Mouse (Mus musculus) hindbrain, embryonic 13.5 days (tissue): ENCODE data around the gene Gimap4. TPM values are rescaled to one million over a fixed set of nuclear protein-coding genes. Genes with fewer than 3 reads are reported as not detected.

Source experiments
- ATAC-seq: fragments of 200-750 bp; cut with Nextera tagmentation; 2 replicates; pipeline ENCODE4 v1.8.0; 2017; ENCODE audit warnings: moderate TSS enrichment; ENCODE audit not compliant: low FRiP score
- H3K27ac ChIP-seq: fragments of 300-500 bp; sonication (generic); 2 replicates; pipeline ENCODE4 v1.5.1; 2015; ENCODE audit warnings: inconsistent platforms, mild to moderate bottlenecking, moderate library complexity
- H3K27me3 ChIP-seq: fragments of 300-500 bp; sonication (generic); 2 replicates; pipeline ENCODE4 v1.6.1; 2015; ENCODE audit warnings: mild to moderate bottlenecking, inconsistent platforms
- H3K36me3 ChIP-seq: fragments of 300-500 bp; sonication (generic); 2 replicates; pipeline ENCODE4 v1.6.1; 2015; ENCODE audit warnings: mild to moderate bottlenecking, inconsistent platforms
- H3K4me1 ChIP-seq: fragments of 300-500 bp; sonication (generic); replicated peaks from 2 replicates; pipeline ENCODE4 v1.6.1; 2015; ENCODE audit warnings: inconsistent platforms
- H3K4me2 ChIP-seq: fragments of 300-500 bp; sonication (generic); 2 replicates; pipeline ENCODE4 v1.6.1; 2015; ENCODE audit warnings: inconsistent platforms, mild to moderate bottlenecking, moderate library complexity
- H3K4me3 ChIP-seq: fragments of 300-500 bp; sonication (generic); 2 replicates; pipeline ENCODE4 v1.5.1; 2015; ENCODE audit warnings: mild to moderate bottlenecking, inconsistent platforms
- H3K9ac ChIP-seq: fragments of 300-500 bp; sonication (generic); 2 replicates; pipeline ENCODE4 v1.6.1; 2015; ENCODE audit warnings: mild to moderate bottlenecking, inconsistent platforms
- H3K9me3 ChIP-seq: fragments of 300-500 bp; sonication (generic); 2 replicates; pipeline ENCODE4 v1.6.1; 2016; ENCODE audit warnings: inconsistent platforms
- WGBS: fragments of 180-500 bp; shearing (Covaris S2); methylation state at CpG from one replicate; pipeline ENCODE4 v1.1.7; 2015; 5-methylcytosine and 5-hydroxymethylcytosine counted together
- polyA plus RNA-seq: library from polyadenylated mRNA; unstranded; fragments of >200 nt; fragmentation: Nextera tagmentation; extraction: Ambion mirVana; gene quantifications from 2 replicates; pipeline ENCODE4 v1.2.1, GENCODE M21; 2015

The Gimap4 gene
- polyA plus RNA-seq, 1 experiment from 2014 or later = 2.2 TPM

DNA sequence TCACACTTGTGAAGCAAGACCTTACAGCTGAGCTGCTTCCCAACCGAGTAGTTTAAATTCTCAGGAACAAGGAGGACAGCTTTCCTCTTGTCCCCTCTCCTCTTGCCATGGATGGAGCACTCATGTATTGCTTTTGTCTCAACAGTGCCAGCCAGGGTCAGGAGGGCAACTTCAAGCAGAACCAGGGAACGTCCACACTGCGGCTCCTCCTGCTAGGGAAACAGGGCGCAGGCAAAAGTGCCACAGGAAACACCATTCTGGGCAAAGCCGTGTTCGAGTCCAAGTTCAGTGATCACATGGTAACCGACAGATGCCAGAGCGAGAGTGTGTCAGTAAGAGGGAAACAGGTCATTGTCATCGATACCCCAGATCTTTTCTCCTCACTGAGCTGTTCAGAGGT lies 34.3 kb upstream of the Gimap4 start:
- H3K4me1 ChIP-seq = no peaks in the 10 kb centered on the region
- H3K4me3 ChIP-seq = no peak overlapping the region
- H3K4me2 ChIP-seq = no peak overlapping the region
- H3K9me3 ChIP-seq = no peaks in the 10 kb centered on the region
- H3K9ac ChIP-seq = no peak overlapping the region
- no peaks in the 10 kb centered on the region for H3K36me3 ChIP-seq
- H3K27me3 ChIP-seq = no peaks in the 10 kb centered on the region
- 91% methylated on average over 9 of the region's 9 CpGs for WGBS
- ATAC-seq = no peak
- no peak overlapping the region for H3K27ac ChIP-seq

DNA sequence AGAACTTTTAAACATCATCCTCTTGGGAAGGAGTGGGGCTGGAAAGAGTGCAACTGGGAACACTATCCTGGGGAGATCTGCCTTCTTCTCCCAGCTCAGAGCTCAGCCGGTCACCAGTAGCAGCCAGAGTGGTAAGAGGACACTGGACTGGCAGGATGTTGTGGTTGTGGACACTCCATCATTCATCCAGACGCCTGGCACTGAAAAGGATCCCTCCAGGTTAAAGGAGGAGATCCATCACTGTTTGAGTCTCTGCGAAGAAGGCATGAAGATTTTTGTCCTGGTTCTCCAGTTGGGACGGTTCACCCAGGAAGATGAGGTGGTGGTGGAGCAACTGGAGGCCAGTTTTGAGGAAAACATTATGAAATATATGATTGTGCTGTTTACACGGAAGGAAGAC lies 25.6 kb upstream of the Gimap4 start:
- no peaks in the 10 kb centered on the region for H3K36me3 ChIP-seq
- H3K9me3 ChIP-seq = no peaks in the 10 kb centered on the region
- H3K9ac ChIP-seq = no peak overlapping the region
- no peak overlapping the region for H3K4me2 ChIP-seq
- no peak overlapping the region for H3K27ac ChIP-seq
- WGBS = 86% methylated on average over 5 of the region's 5 CpGs
- no peak for ATAC-seq
- no peaks in the 10 kb centered on the region for H3K4me1 ChIP-seq
- no peaks in the 10 kb centered on the region for H3K27me3 ChIP-seq
- H3K4me3 ChIP-seq = no peak overlapping the region

DNA sequence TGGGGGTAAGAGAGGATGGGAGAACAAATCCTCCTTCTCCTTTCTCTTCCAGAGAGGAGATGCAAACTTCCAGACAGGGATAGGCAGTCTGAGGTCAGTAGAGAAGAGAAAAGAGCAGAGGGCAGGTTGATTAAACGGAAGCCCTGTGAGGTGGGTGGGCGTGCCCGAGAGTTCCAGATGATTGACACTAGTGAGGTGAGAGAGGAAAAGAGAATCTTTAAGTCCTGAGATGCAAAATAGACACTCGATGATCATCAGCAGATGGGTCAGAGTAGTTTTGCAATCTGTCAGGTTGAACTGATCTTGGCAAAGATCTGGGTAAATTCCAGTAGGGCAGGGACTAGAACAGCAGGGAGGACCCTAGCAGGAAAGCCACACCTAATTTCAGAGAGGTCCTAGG lies 19.6 kb upstream of the Gimap4 start:
- Histone ChIP-seq H3K27me3 (no peaks in the 10 kb centered on the region), H3K4me2 (no peak overlapping the region), H3K9me3 (no peaks in the 10 kb centered on the region), H3K36me3 (no peaks in the 10 kb centered on the region), H3K4me3 (no peak overlapping the region), H3K9ac (no peak overlapping the region), H3K4me1 (no peaks in the 10 kb centered on the region), H3K27ac (no peak overlapping the region)
- no peak for ATAC-seq
- 83% methylated on average over 4 of the region's 4 CpGs for WGBS

DNA sequence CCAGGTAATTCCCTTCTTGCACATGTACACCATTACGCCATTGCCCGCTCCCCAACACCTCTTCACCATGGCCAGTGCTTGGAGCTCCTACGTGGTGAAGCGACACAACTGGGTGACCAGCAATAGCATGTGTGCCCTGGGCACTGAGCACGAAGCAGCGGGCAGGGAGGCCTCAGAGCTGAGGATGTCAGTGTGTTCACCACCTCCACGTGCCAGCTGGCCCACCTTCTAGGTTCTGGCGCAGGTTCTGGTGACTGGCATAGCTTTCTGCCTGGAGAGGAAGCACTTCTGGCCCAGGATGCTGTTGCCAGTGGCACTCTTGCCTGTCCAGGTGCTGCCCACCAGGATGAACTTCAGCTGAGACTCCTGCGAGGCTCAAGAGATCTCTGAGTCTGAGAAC lies 18.9 kb upstream of the Gimap4 start:
- ATAC-seq = no peak
- 95% methylated on average over 9 of the region's 9 CpGs for WGBS
- H3K27ac ChIP-seq = no peak overlapping the region
- H3K4me2 ChIP-seq = no peak overlapping the region
- H3K4me3 ChIP-seq = no peak overlapping the region
- no peaks in the 10 kb centered on the region for H3K4me1 ChIP-seq
- H3K9me3 ChIP-seq = no peaks in the 10 kb centered on the region
- no peaks in the 10 kb centered on the region for H3K27me3 ChIP-seq
- no peaks in the 10 kb centered on the region for H3K36me3 ChIP-seq
- H3K9ac ChIP-seq = no peak overlapping the region

DNA sequence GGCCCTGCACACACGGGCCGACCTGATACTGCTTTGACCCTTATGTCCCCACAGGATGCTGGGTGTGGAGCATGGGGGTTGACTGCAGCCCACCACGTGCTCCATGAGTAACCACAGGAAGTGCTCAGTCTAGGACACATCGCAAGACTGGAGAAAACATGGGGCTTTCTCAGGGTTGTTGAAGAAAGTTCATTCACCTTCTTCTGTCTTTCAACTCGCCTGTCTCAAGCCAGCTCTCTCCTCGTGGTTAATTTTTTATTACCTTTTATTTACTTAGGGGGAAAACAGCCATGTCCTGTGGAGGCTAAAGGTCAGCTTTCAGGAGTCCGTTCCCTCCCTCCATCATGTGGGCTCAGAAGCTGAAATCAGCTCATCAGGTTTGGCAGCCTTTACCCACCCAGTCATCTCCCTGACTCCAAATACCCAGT lies 18.2 kb upstream of the Gimap4 start:
- no peak overlapping the region for H3K4me2 ChIP-seq
- no peak overlapping the region for H3K9ac ChIP-seq
- no peak overlapping the region for H3K27ac ChIP-seq
- no peak overlapping the region for H3K4me3 ChIP-seq
- no peaks in the 10 kb centered on the region for H3K4me1 ChIP-seq
- no peaks in the 10 kb centered on the region for H3K9me3 ChIP-seq
- no peaks in the 10 kb centered on the region for H3K36me3 ChIP-seq
- H3K27me3 ChIP-seq = no peaks in the 10 kb centered on the region
- WGBS = 70% methylated on average over 7 of the region's 7 CpGs
- ATAC-seq = no peak

DNA sequence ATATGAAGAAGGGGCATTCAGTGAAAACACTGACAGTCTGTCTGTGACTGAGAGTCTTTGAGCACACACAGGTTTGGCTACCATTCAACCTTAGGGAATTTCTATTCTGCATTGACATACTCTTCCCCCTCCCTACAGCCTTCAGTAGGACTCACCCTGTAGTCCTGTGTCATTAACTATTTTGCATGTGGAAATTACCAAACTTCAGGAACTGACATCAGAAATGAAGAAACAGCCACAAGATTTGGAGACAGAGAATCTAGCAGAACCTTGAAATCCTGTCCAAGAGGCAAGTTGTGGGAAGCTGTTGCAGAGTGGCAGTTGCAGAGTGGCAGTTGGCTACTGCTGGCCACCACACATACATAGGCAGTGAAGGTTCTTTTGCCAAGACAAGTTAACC lies 16.3 kb upstream of the Gimap4 start:
- H3K4me1 ChIP-seq = no peaks in the 10 kb centered on the region
- no peaks in the 10 kb centered on the region for H3K27me3 ChIP-seq
- no peak overlapping the region for H3K9ac ChIP-seq
- ATAC-seq = no peak
- no peak overlapping the region for H3K4me2 ChIP-seq
- H3K4me3 ChIP-seq = no peak overlapping the region
- H3K36me3 ChIP-seq = no peaks in the 10 kb centered on the region
- no peaks in the 10 kb centered on the region for H3K9me3 ChIP-seq
- H3K27ac ChIP-seq = no peak overlapping the region

DNA sequence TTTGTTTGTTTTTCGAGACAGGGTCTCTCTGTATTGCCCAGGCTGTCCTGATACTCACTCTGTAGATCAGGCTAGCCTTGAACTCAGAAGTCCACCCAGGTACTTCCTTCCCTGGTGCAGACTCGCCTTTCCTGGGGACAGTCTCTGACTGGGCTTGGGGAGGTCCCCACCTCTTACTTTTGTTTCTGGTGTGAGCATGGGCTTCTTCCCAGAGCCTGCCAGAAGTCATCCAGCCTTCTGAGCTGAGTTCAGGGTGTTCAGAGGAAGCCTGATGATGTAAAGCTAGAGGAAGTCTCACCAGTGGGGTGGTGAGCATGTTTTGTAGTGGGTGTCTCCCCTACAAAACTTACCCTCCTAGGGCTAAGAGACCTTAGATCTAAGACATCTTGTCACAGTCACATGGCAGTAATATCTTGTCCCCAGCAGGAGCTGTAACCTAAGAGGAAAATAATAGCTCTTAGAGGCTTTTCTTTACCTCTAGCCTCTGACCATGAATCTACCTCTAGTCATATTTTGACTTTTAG lies 14.8 kb upstream of the Gimap4 start:
- H3K9me3 ChIP-seq = no peaks in the 10 kb centered on the region
- no peak overlapping the region for H3K27ac ChIP-seq
- H3K4me1 ChIP-seq = no peaks in the 10 kb centered on the region
- H3K9ac ChIP-seq = no peak overlapping the region
- H3K4me2 ChIP-seq = no peak overlapping the region
- H3K27me3 ChIP-seq = no peaks in the 10 kb centered on the region
- ATAC-seq = no peak
- no peaks in the 10 kb centered on the region for H3K36me3 ChIP-seq
- 73% methylated on average over 2 of the region's 2 CpGs for WGBS
- no peak overlapping the region for H3K4me3 ChIP-seq

DNA sequence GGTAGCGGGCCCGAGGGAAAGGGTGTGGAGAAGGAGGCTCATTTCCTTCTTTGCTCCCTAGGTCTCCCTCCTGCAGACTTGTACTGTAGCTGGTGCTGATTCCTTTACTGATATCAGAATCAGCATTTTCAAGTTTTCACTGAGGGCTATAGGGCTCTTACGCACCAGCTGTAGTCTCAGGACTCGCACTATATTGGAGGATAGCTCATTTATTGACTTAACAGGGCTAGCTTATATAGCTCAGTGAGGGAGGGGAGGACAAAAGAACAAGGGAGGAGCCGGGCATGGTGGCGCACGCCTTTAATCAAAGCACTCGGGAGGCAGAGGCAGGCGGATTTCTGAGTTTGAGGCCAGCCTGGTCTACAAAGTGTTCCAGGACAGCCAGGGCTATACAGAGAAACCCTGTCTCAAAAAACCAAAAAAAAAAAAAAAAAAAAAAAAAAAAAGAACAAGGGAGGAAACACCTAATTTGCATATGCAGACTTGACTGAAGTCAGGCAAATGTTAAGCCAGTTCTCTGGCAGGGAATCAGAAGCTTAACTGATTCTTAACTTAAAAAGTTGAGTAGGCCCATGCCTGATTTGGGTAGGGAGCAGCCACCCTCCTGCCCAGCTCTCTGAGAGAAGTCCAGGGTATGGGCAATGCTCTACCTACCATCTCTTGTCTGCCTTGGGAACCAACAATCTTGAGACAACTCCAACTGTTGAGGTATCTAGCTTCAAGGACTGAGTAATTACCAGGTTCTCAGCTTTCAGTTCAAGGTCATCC lies 9.9 kb upstream of the Gimap4 start:
- no peak overlapping the region for H3K9ac ChIP-seq
- H3K9me3 ChIP-seq = no peaks in the 10 kb centered on the region
- no peaks in the 10 kb centered on the region for H3K36me3 ChIP-seq
- 95% methylated on average over 9 of the region's 9 CpGs for WGBS
- H3K4me3 ChIP-seq = no peak overlapping the region
- ATAC-seq = no peak
- no peaks in the 10 kb centered on the region for H3K27me3 ChIP-seq
- 0 out of 2 replicates have a peak, but pooled peaks cover 3% of the 10 kb centered on the region for H3K4me1 ChIP-seq
- H3K27ac ChIP-seq = no peak overlapping the region
- H3K4me2 ChIP-seq = no peak overlapping the region

DNA sequence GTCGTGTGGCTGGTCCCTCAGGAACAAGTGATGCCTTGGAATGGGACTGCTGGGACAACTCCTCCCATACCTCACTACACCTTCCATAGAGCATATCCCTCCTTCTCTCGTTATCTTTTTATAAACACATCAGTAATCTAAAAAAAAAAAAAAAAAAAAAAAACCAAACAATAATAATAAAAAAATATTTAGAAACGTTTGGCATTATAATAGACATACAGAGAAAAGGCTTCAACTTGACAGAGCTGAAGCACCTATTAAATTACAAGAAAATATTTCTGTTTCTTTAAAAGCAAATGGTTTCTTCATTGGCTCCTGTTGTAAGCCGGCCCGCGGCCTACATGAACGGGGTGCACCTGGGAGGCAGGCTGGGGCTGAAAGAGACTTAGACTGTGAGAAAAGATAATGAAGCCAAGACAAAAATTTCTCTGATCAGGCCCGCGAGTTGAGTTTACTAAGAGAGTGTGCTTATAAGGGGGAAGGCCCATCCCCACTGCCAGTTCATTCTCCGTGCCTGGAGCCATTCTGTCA lies 8.9 kb upstream of the Gimap4 start:
- H3K27ac ChIP-seq = no peak overlapping the region
- H3K9me3 ChIP-seq = no peaks in the 10 kb centered on the region
- no peak for ATAC-seq
- H3K4me1 ChIP-seq = 0 out of 2 replicates have a peak, but pooled peaks cover 3% of the 10 kb centered on the region
- H3K36me3 ChIP-seq = no peaks in the 10 kb centered on the region
- peak overlapping the region; percentile 10; the same call in 1 of the 2 replicates for H3K4me3 ChIP-seq
- 48% methylated on average over 10 of the region's 10 CpGs for WGBS
- H3K27me3 ChIP-seq = no peaks in the 10 kb centered on the region
- H3K9ac ChIP-seq = 0 out of 2 replicates have a peak overlapping the region, but pooled peaks have one; percentile 35
- peak overlapping the region; percentile 31 for H3K4me2 ChIP-seq

DNA sequence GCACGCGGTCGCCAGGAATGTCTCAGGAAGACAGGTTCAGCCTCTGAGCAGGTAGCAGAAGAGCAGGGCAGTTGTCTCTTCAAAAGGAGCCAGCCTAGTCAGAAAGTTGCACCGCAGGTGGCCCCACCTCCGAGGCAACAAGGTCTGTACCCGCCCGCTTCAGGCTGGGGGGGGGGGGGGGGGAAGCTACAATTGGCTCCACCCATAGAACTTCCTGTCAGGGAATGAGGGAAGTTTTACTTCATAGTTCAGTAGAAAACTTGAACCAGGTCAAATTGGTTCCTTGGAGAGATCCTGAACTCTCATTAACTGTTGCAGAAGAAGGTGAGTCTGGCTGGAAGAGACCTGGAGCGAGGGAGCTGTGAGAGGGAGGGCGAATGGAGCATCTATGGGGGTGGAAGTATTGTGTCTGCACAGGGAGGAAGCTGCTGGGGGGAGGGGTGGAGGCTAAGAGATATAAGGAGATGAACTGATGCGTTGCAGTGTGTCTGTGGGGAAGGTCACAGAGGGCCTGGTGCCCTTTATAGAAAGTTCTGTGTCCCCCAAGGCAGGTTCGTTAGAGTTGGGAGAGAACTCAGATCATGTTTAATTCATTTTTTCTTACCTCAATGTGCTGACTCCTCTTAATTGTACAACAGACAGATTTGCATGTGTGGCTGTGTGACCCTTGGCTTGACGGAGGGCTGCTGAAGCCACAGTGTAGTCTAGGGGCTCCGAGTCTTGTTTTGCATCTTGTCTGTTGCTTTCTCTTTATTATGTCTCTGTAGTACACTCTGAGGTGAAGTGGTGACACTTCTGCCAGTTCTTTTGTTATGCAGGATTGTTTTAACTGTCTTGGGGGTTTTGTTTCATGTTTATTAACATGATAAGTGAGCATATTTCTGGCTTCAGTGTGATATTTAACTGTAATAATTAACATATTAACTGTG lies 8.2 kb upstream of the Gimap4 start, which contains the start of gene Gimap9:
Gimap9 (plus strand) TSS at position 199 of the 929 bp plus-strand sequence.
- Histone ChIP-seq H3K9ac (0 out of 2 replicates have a peak within 1 kb of the TSS, but pooled peaks have one; percentile 35), H3K27ac (no peak within 1 kb of the TSS), H3K9me3 (no peaks in the 10 kb centered on the region), H3K27me3 (no peaks in the 10 kb centered on the region), H3K4me2 (peak within 1 kb of the TSS; percentile 31), H3K4me1 (0 out of 2 replicates have a peak, but pooled peaks cover 3% of the 10 kb centered on the region), H3K4me3 (peak within 1 kb of the TSS; percentile 10; the same call in 1 of the 2 replicates), H3K36me3 (no peaks in the 10 kb centered on the region)
- WGBS = 19% methylated on average over 13 of the region's 13 CpGs
- no peak for ATAC-seq

DNA sequence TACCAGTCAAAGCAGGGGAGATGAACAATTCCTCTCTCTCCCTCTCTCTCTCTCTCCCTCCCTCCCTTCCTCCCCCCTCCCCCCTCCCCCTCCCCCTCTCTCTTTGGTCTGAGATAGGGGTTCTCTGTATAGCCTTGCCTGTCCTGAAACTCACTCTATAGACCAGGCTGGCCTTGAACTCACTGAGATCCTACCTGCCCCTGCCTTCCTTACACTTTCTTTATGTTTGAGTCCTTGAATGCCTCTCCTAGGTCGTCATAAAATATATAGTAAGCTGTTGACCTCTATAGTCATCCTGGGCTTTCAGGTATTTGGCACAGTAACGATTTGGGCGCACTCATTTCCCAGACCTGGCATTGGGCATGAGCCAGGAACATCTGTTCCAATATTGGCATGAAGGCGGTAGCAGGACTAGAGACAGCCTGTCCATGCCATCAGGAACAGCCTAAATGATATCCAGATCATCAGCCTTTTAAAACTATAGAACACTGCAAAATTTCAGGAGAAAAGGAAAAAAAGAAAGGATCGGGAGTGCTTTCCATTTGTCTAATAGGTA lies 7.4 kb upstream of the Gimap4 start:
- H3K36me3 ChIP-seq = no peaks in the 10 kb centered on the region
- 0 out of 2 replicates have a peak, but pooled peaks cover 3% of the 10 kb centered on the region for H3K4me1 ChIP-seq
- H3K4me2 ChIP-seq = 0 out of 2 replicates have a peak overlapping the region, but pooled peaks have one; percentile 31
- WGBS = 80% methylated on average over 5 of the region's 5 CpGs
- H3K27ac ChIP-seq = no peak overlapping the region
- H3K27me3 ChIP-seq = no peaks in the 10 kb centered on the region
- no peak for ATAC-seq
- no peak overlapping the region for H3K9ac ChIP-seq
- no peak overlapping the region for H3K4me3 ChIP-seq
- no peaks in the 10 kb centered on the region for H3K9me3 ChIP-seq
